8 mouse cellular contexts compared by ENCODE assay signal in genomic region chr15:84987874-84988825, GRCm38 (mm10). TPM values are rescaled to one million over a fixed set of nuclear protein-coding genes. Genes with fewer than 3 reads are reported as not detected.
DNase-seq lines count a peak whose midpoint lies in the region; ATAC-seq lines count a peak whose summit lies in the region.

5031439G07Rik (minus strand) TSS chr15:84988551.

- peak within 1 kb of the TSS; percentile 82 for H3K27ac ChIP-seq in hindbrain, embryonic 14.5 days
- peak within 1 kb of the TSS; percentile 82 for H3K27ac ChIP-seq in macrophage

- H3K4me2 ChIP-seq in hindbrain, embryonic 14.5 days (replicated peaks) = peak within 1 kb of the TSS; percentile 76

- H3K27me3 ChIP-seq in hindbrain, embryonic 14.5 days (ENCODE audit: control insufficient read depth, insufficient read depth, low read length) = no peaks in the 10 kb centered on the region; the same call in 1 of the 2 replicates

- ATAC-seq in hindbrain, embryonic 14.5 days (ENCODE audit: low FRiP score) = peak; percentile 90

- WGBS in hindbrain, embryonic 14.5 days = 1% methylated on average over 56 of the region's 59 CpGs
- 3% methylated on average over 47 of the region's 59 CpGs for WGBS in macrophage (ENCODE audit: missing documents)

- peak; percentile 97 for DNase-seq in R1 (ENCODE audit: low read depth, low spot score)
- DNase-seq in cerebellum, postnatal 14 days = peak; percentile 89 to 90
- peak; percentile 57 to 75 for DNase-seq in frontal cortex, postnatal 25 days (ENCODE audit: low spot score in 2 of 2)
- peak; percentile 88 for DNase-seq in hindbrain, embryonic 14.5 days (ENCODE audit: low spot score)
- peak; percentile 77 to 87 for DNase-seq in left cerebral cortex, adult 18-20 months (ENCODE audit: low spot score in 2 of 2)
- DNase-seq in right cerebral cortex, adult 18-20 months = peak; percentile 91
- peak; percentile 54 for DNase-seq in urinary bladder, postnatal 10 days (ENCODE audit: low spot score)

- peaks cover 22% of the 10 kb centered on the region for H3K4me1 ChIP-seq in hindbrain, embryonic 14.5 days (replicated peaks; ENCODE audit: control insufficient read depth, insufficient read depth, low read length)

- H3K36me3 ChIP-seq in hindbrain, embryonic 14.5 days (replicated peaks; ENCODE audit: control insufficient read depth, insufficient read depth) = no peaks in the 10 kb centered on the region
- no peaks in the 10 kb centered on the region for H3K36me3 ChIP-seq in macrophage (ENCODE audit: inconsistent target)

- no peaks in the 10 kb centered on the region for H3K9me3 ChIP-seq in hindbrain, embryonic 14.5 days (ENCODE audit: control insufficient read depth, low read length)

- peaks cover 42% of the 10 kb centered on the region for H3K79me2 ChIP-seq in macrophage (ENCODE audit: inconsistent target)

- peak within 1 kb of the TSS; percentile 96 for H3K9ac ChIP-seq in hindbrain, embryonic 14.5 days

- H3K4me3 ChIP-seq in hindbrain, embryonic 14.5 days (replicated peaks; ENCODE audit: low read length) = peak within 1 kb of the TSS; percentile 85
- peak within 1 kb of the TSS; percentile 82 for H3K4me3 ChIP-seq in macrophage (ENCODE audit: inconsistent target)

RNA-seq across cellular contexts. Expression of gene 5031439G07Rik, which starts in this region (rescaled TPM):
- polyA plus RNA-seq in hindbrain, embryonic 14.5 days (2014; fragmentation: Nextera tagmentation; extraction: Ambion mirVana) = 19.2 and 27.8 TPM in 2 replicates
- total RNA-seq in left cerebral cortex, adult 18-20 months (2021) = 10 to 100 TPM; 90.8 to 94.2 TPM
- total RNA-seq in macrophage (2018; cell fraction: chromatin; rRNA removed) = 100 to 1,000 TPM in 6 of 26 experiments, 10 to 100 TPM in 20; 15.1 to 153 (median 46.5) TPM
- total RNA-seq in macrophage (2018; cell fraction: cytosol; rRNA removed) = 100 to 1,000 TPM in 21 of 26 experiments, 10 to 100 TPM in 5; 87.5 to 220 (median 133) TPM
- total RNA-seq in macrophage (2018; cell fraction: nucleus; rRNA removed) = 100 to 1,000 TPM in 10 of 26 experiments, 10 to 100 TPM in 16; 43.1 to 161 (median 92.0) TPM
- polyA plus RNA-seq in macrophage (2018) = 96.5 to 136 TPM (median 117 TPM) in 3 replicates

Comparison
In these comparisons a context has a peak if more than half of its experiments do, and no peak if none do; other contexts are left out.
1. Peak in every context shown above with its lines: DNase-seq, ATAC-seq, H3K4me3 ChIP-seq and H3K27ac ChIP-seq.